Mouse (Mus musculus) liver, embryonic 14.5 days (tissue): Measurements from ENCODE around the gene 2310022B05Rik. TPM values are rescaled to one million over a fixed set of nuclear protein-coding genes. Genes with fewer than 3 reads are reported as not detected.
A peak's percentile ranks its signal among the peaks of the same experiment; 100 is the strongest.

Experiments used
- ATAC-seq: fragments of 200-750 bp; cut with Nextera tagmentation; 2 replicates; pipeline ENCODE4 v1.8.0; 2017; ENCODE audit warnings: moderate number of reproducible peaks, mild to moderate bottlenecking, moderate library complexity; ENCODE audit not compliant: insufficient read depth
- DNase-seq, 3 experiments: peaks; one replicate each; pipeline ENCODE4 v3.0.0-alpha.2; 2012 to 2013; ENCODE audit warnings: low read depth in 3 of 3, low spot score in 3 of 3
- H3K27ac ChIP-seq: fragments of 300-500 bp; sonication (generic); 2 replicates; pipeline ENCODE4 v1.5.1; 2014; ENCODE audit warnings: moderate library complexity, mild to moderate bottlenecking, control low read depth, inconsistent platforms
- H3K27me3 ChIP-seq: fragments of 300-500 bp; sonication (generic); 2 replicates; pipeline ENCODE4 v1.6.1; 2014; ENCODE audit warnings: mild to moderate bottlenecking, low read length, moderate library complexity; ENCODE audit not compliant: control insufficient read depth, insufficient read depth
- H3K36me3 ChIP-seq: fragments of 300-500 bp; sonication (generic); replicated peaks from 2 replicates; pipeline ENCODE4 v1.6.1; 2014; ENCODE audit warnings: low read depth; ENCODE audit not compliant: control insufficient read depth, insufficient read depth
- H3K4me1 ChIP-seq, 2 experiments: fragments of 200-500 bp in 1 of 2; fragments of 300-500 bp in 1 of 2; sonication (generic) in 1 of 2; replicated peaks; 2 replicates each; pipeline ENCODE4 v1.6.1; 2012 to 2014; ENCODE audit warnings: antibody characterized with exemption in 1 of 2, inconsistent platforms in 1 of 2, low read length in 1 of 2; ENCODE audit not compliant: control insufficient read depth in 2 of 2, insufficient read depth in 2 of 2
- H3K4me2 ChIP-seq: fragments of 300-500 bp; sonication (generic); 2 replicates; pipeline ENCODE4 v1.6.1; 2014; ENCODE audit warnings: low read depth, mild to moderate bottlenecking, control low read depth, moderate library complexity
- H3K4me3 ChIP-seq, 2 experiments: fragments of 200-500 bp in 1 of 2; fragments of 300-500 bp in 1 of 2; sonication (generic) in 1 of 2; 2 replicates each; pipeline ENCODE4 v1.5.1; 2012 to 2014; ENCODE audit warnings: low read depth in 2 of 2, low read length in 2 of 2, mild to moderate bottlenecking in 2 of 2, control low read depth in 1 of 2, inconsistent platforms in 1 of 2, moderate library complexity in 1 of 2; ENCODE audit not compliant: insufficient read depth in 1 of 2
- H3K9ac ChIP-seq: fragments of 300-500 bp; sonication (generic); replicated peaks from 2 replicates; pipeline ENCODE4 v1.6.1; 2014; ENCODE audit warnings: mild to moderate bottlenecking, control low read depth, moderate library complexity
- H3K9me3 ChIP-seq: fragments of 300-500 bp; sonication (generic); 2 replicates; pipeline ENCODE4 v1.6.1; 2016; ENCODE audit warnings: low read length, mixed read lengths; ENCODE audit not compliant: control insufficient read depth
- CTCF ChIP-seq: IDR thresholded peaks from 2 replicates; pipeline ENCODE4 v1.5.1; 2016; ENCODE audit warnings: antibody characterized with exemption, low read depth, control low read depth
- EP300 ChIP-seq: IDR thresholded peaks from 2 replicates; pipeline ENCODE4 v1.6.1; 2016; ENCODE audit warnings: antibody characterized with exemption, low read depth
- WGBS: fragments of 180-500 bp; shearing (Covaris S2); extraction: QIAGEN DNeasy Blood & Tissue Kit; methylation state at CpG from one replicate; pipeline ENCODE4 v1.1.7; 2014; ENCODE audit not compliant: insufficient replicate concordance; 5-methylcytosine and 5-hydroxymethylcytosine counted together
- polyA plus RNA-seq, 2 experiments: library from polyadenylated mRNA; depleted of rRNA in 1 of 2; stranded (reverse) in 1 of 2; unstranded in 1 of 2; fragments of >200 nt; fragmentation: Nextera tagmentation in 1 of 2; extraction: Ambion mirVana in 1 of 2; gene quantifications; 2 replicates each; pipeline versions ENCODE4 v1.2.1 to v1.2.3; 2012 to 2014

2310022B05Rik gene
- polyA plus RNA-seq, 2 experiments: 5.5 to 8.7 TPM

DNA sequence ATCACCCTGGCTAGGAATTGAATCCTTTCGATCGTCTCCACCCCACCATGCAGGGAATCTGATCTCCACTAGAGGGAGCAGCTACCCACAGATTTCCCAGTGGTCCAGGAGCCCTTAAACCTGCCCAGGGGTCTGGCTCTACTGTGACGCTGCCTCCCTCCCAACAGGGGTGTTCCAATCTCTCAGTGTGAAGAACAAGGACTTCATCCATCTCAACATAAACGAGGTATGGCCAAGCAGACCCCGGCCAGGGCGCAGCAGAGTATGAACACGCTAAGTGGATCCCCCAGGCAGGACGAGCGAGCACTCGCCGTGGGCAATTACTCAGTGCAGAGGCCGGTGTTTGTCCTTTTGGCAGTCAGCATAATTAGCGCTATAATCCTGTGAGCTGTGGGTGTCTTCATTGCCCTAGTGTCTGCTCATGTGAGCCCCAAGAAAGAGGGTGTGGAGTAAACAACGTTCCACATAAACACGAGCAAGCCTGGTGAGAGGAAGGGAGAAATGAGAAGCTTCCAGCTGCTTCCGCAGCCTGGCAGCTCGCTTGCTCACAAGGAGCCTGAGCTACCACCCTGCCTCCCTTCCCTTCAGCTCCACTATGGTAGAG, 45.8 kb downstream of the 2310022B05Rik start:
- H3K4me2 ChIP-seq: peak overlapping the region; percentile 52
- no peak overlapping the region for H3K27ac ChIP-seq
- TF ChIP-seq EP300 (no peak), CTCF (peak; percentile 85)
- no peaks in the 10 kb centered on the region for H3K9me3 ChIP-seq
- H3K36me3 ChIP-seq: no peaks in the 10 kb centered on the region
- H3K4me3 ChIP-seq: peak overlapping the region; percentile 17 to 20; a peak in 2 of 4 replicates
- no peaks in the 10 kb centered on the region; a peak in 1 of 4 replicates for H3K4me1 ChIP-seq
- ATAC-seq (peak; percentile 51), DNase-seq (peak; percentile 5 to 22 (median 14))
- no peak overlapping the region; the same call in 1 of the 2 replicates for H3K9ac ChIP-seq
- WGBS: 15% methylated on average over 17 of the region's 17 CpGs
- no peaks in the 10 kb centered on the region for H3K27me3 ChIP-seq

DNA sequence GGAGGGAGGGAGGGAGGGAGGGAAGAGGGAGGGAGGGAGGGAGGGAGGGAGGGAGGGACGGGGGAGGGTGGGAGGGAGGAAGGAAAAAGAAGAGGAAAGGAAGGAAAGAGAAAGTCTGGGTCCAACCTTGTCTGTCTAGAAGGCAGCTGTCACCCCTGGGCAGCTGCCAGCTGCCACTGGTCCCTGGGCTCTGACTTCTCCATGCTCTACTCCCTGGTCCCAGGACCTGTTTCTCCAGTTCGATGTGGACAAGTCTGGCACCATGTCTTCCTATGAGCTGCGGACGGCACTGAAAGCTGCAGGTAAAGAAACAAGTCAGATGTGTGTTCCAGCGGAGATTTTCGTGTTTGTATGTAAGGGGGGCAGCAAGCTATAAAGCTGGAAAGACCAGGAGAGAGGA, 48.8 kb downstream of the 2310022B05Rik start:
- no peak overlapping the region for H3K9ac ChIP-seq
- H3K4me3 ChIP-seq: no peak overlapping the region
- no peaks in the 10 kb centered on the region for H3K36me3 ChIP-seq
- no peak overlapping the region for H3K27ac ChIP-seq
- no peaks in the 10 kb centered on the region for H3K9me3 ChIP-seq
- 57% methylated on average over 6 of the region's 6 CpGs for WGBS
- no peak for TF ChIP-seq EP300
- TF ChIP-seq CTCF: no peak
- no peaks in the 10 kb centered on the region; the same call in 1 of the 2 replicates for H3K27me3 ChIP-seq
- ATAC-seq: no peak
- no peak for DNase-seq
- H3K4me1 ChIP-seq: no peaks in the 10 kb centered on the region; a peak in 1 of 4 replicates
- H3K4me2 ChIP-seq: no peak overlapping the region

- DNase-seq (no peak), ATAC-seq (no peak)
- no peaks in the 10 kb centered on the region for H3K9me3 ChIP-seq
- no peak for TF ChIP-seq CTCF
- TF ChIP-seq EP300: no peak
- 65% methylated on average over 9 of the region's 9 CpGs for WGBS
- no peak overlapping the region for H3K9ac ChIP-seq
- no peak overlapping the region for H3K27ac ChIP-seq
- no peak overlapping the region for H3K4me3 ChIP-seq
- H3K4me2 ChIP-seq: no peak overlapping the region
- H3K27me3 ChIP-seq: no peaks in the 10 kb centered on the region; the same call in 1 of the 2 replicates
- H3K36me3 ChIP-seq: no peaks in the 10 kb centered on the region
- H3K4me1 ChIP-seq: no peaks in the 10 kb centered on the region
Measured at GRCm38 (mm10) chr8:124608972-124609353, 54.2 kb downstream of the 2310022B05Rik start.

- DNase-seq (no peak), ATAC-seq (no peak)
- TF ChIP-seq EP300: no peak
- TF ChIP-seq CTCF: peak; percentile 69
- no peak overlapping the region for H3K27ac ChIP-seq
- no peaks in the 10 kb centered on the region; the same call in 1 of the 2 replicates for H3K27me3 ChIP-seq
- no peaks in the 10 kb centered on the region for H3K4me1 ChIP-seq
- no peaks in the 10 kb centered on the region for H3K9me3 ChIP-seq
- no peaks in the 10 kb centered on the region for H3K36me3 ChIP-seq
- WGBS: 50% methylated on average over 13 of the region's 13 CpGs
- no peak overlapping the region for H3K9ac ChIP-seq
- no peak overlapping the region for H3K4me2 ChIP-seq
- no peak overlapping the region for H3K4me3 ChIP-seq
Measured at GRCm38 (mm10) chr8:124608239-124608971, 54.8 kb downstream of the 2310022B05Rik start.

- Histone ChIP-seq H3K9me3 (no peaks in the 10 kb centered on the region), H3K4me1 (no peaks in the 10 kb centered on the region), H3K27me3 (no peaks in the 10 kb centered on the region), H3K36me3 (no peaks in the 10 kb centered on the region), H3K27ac (no peak overlapping the region), H3K9ac (no peak overlapping the region), H3K4me2 (no peak overlapping the region), H3K4me3 (no peak overlapping the region)
- 52% methylated on average over 5 of the region's 5 CpGs for WGBS
- no peak for DNase-seq
- TF ChIP-seq CTCF (peak; percentile 45), EP300 (no peak)
- ATAC-seq: no peak
Measured at GRCm38 (mm10) chr8:124604066-124604465, 59.1 kb downstream of the 2310022B05Rik start.
